Mouse (Mus musculus) testis, adult 2 months (tissue): ENCODE measurements at regions not wholly inside any gene's neighbourhood (a gene's known extent, or its start where the extent isn't known, plus 50 kb on each side); places are given as distances from the start of the nearest gene placed in this dataset.

Experiments
- CTCF ChIP-seq: fragments of 200-500 bp; IDR thresholded peaks from 2 replicates; pipeline ENCODE4 v1.5.1; 2012; ENCODE audit warnings: low read depth, mild to moderate bottlenecking, inconsistent platforms, low read length, moderate library complexity; ENCODE audit not compliant: control insufficient read depth, insufficient read depth, insufficient replicate concordance
- POLR2A ChIP-seq: fragments of 200-500 bp; IDR thresholded peaks from 2 replicates; pipeline ENCODE4 v1.6.1; 2012; ENCODE audit warnings: low read depth, mild to moderate bottlenecking, inconsistent platforms, low read length, moderate library complexity; ENCODE audit not compliant: control insufficient read depth

GRCm38 (mm10) chr8:30863017-30863416 lies 2565.5 kb upstream of the 5930422O12Rik start:
- TF ChIP-seq CTCF (no peak), POLR2A (no peak)
